ENCODE assay signal across 8 mouse cellular contexts in the genomic region with DNA sequence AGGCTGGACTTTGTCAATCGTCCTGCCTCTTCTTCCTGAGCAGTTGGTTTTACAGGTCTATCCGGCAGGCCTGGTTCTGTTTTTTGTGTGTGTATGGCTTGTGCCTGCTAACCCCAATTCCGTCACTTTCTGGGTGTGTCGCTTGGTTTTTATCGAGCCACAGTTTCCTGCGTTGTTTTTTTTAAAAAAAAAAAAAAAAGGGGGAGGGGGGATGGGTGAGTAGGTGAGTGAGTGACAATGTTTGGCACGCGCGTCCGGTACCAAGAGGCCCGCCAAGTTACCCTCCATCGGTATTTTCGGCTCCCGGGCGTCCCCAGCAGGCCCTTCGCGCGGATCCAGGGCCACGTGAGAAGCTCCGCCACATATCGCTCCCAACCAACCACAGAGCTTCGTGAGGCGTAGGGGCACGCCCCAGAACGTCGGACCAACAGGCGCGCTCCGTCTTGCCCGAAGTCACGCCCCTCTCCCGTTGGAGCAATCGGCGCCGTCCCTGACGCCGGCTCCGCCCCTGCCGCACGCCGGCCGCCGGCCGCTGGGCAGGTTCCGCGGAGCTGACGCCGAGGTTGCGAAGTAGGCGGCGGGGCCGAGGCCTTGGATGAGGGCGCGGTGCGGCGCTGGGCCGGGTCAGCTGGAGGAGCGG. TPM values are rescaled to one million over a fixed set of nuclear protein-coding genes. Genes with fewer than 3 reads are reported as not detected.
DNase-seq lines count a peak whose midpoint lies in the region; ATAC-seq lines count a peak whose summit lies in the region.

A gene (plus strand): TSS at position 469 of the 640 bp plus-strand sequence.

- peak within 1 kb of the TSS; percentile 82 for H3K9ac ChIP-seq in hindbrain, embryonic 11.5 days (ENCODE audit: low read depth, low read length)

- H3K4me1 ChIP-seq in hindbrain, embryonic 11.5 days (replicated peaks; ENCODE audit: control insufficient read depth, insufficient read depth, low read length): peaks cover 4% of the 10 kb centered on the region

- H3K36me3 ChIP-seq in hindbrain, embryonic 11.5 days (ENCODE audit: control insufficient read depth, insufficient read depth, low read length): no peaks in the 10 kb centered on the region

- peak within 1 kb of the TSS; percentile 85 for H3K4me3 ChIP-seq in hindbrain, embryonic 11.5 days (ENCODE audit: low read depth, low read length)

- DNase-seq in Muller cell, postnatal 12 days (ENCODE audit: inconsistent ontology term): peak; percentile 98
- peak; percentile 99 for DNase-seq in cerebellum, adult 9-11 months
- DNase-seq in frontal cortex, adult 2 months (ENCODE audit: extremely low spot score in 1 of 2, low spot score in 1 of 2): peak; percentile 95 to 97
- peak; percentile 94 for DNase-seq in hindbrain, embryonic 11.5 days (ENCODE audit: low spot score)
- peak; percentile 93 to 95 for DNase-seq in layer of hippocampus, postnatal 10 days (ENCODE audit: low spot score in 2 of 2)
- peak; percentile 98 for DNase-seq in lung, postnatal 10 days
- peak; percentile 95 for DNase-seq in ovary, postnatal 36 days (ENCODE audit: low spot score)
- peak; percentile 95 for DNase-seq in thymus, postnatal 25 days

- H3K4me2 ChIP-seq in hindbrain, embryonic 11.5 days (replicated peaks; ENCODE audit: low read depth, low read length): peak within 1 kb of the TSS; percentile 99

- peak; percentile 99 for ATAC-seq in hindbrain, embryonic 11.5 days (ENCODE audit: low FRiP score)

- H3K27me3 ChIP-seq in hindbrain, embryonic 11.5 days (ENCODE audit: control insufficient read depth, insufficient read depth, low read length): no peaks in the 10 kb centered on the region

- WGBS in hindbrain, embryonic 11.5 days: under 1% methylated on average over 53 of the region's 58 CpGs

- no peaks in the 10 kb centered on the region for H3K9me3 ChIP-seq in hindbrain, embryonic 11.5 days (ENCODE audit: control insufficient read depth, low read length)

- peak within 1 kb of the TSS; percentile 81 for H3K27ac ChIP-seq in hindbrain, embryonic 11.5 days (ENCODE audit: low read depth, low read length)

RNA-seq across cellular contexts. Expression of the gene that starts here (rescaled TPM):
- 29.3 and 29.9 TPM in 2 replicates for polyA plus RNA-seq in frontal cortex, adult 2 months (2012; rRNA removed)
- polyA plus RNA-seq in hindbrain, embryonic 11.5 days (2014; fragmentation: Nextera tagmentation; extraction: Ambion mirVana): 1.1 and 1.2 TPM in 2 replicates
- total RNA-seq in layer of hippocampus, postnatal 10 days (2021): 10 to 100 TPM; 59.7 to 74.3 TPM

Comparison
In these comparisons a context has a peak if more than half of its experiments do, and no peak if none do; other contexts are left out.
1. Peak in every context shown above with its lines: DNase-seq, ATAC-seq, H3K4me3 ChIP-seq and H3K27ac ChIP-seq.
2. RNA of the gene that starts here (polyA plus RNA-seq): 29.3 to 29.9 TPM in frontal cortex, adult 2 months; 1.1 to 1.2 TPM in hindbrain, embryonic 11.5 days; every median in the first group is over 10 times any median in the second.